Mouse (Mus musculus) olfactory bulb, adult 2 months (tissue): ENCODE measurements around the gene Gm4871.

Experiments used
- CTCF ChIP-seq: fragments of 200-500 bp; IDR thresholded peaks from 2 replicates; pipeline ENCODE4 v1.5.1; 2012; ENCODE audit warnings: low read depth, mild to moderate bottlenecking, low read length, moderate library complexity; ENCODE audit not compliant: insufficient read depth
- POLR2A ChIP-seq: fragments of 200-500 bp; IDR thresholded peaks from 2 replicates; pipeline ENCODE4 v1.6.1; 2012; ENCODE audit warnings: mild to moderate bottlenecking, low read depth, low read length, moderate library complexity; ENCODE audit not compliant: insufficient read depth

DNA sequence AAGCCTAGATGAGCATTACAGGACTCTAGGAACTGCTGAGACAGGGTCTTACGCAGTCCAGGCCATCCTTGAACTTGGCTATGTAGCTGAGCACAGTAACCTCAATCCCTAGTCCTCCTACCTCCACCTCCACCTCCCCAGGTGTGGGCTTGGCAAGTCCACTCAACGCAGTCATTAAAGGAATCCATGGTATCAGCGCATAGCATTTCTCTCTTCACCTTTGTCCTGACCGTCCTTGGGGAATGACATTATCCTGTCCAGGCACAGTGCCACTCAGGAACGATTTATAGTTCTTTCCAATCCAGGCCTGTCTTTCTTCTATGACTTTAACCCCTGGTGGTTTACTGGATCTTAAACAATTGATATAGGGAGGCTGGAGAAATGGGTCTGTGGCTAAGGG, 42.1 kb downstream of the Gm4871 start:
- TF ChIP-seq CTCF: no peak
- no peak for TF ChIP-seq POLR2A
